Mouse (Mus musculus): ENCODE data around the gene Sectm1a.
"Not testable (repeated sequence)": the region's sequence is repeated elsewhere in the genome, so short reads cannot be mapped to it uniquely, and the experiment has no call there.

The Sectm1a gene

DNA sequence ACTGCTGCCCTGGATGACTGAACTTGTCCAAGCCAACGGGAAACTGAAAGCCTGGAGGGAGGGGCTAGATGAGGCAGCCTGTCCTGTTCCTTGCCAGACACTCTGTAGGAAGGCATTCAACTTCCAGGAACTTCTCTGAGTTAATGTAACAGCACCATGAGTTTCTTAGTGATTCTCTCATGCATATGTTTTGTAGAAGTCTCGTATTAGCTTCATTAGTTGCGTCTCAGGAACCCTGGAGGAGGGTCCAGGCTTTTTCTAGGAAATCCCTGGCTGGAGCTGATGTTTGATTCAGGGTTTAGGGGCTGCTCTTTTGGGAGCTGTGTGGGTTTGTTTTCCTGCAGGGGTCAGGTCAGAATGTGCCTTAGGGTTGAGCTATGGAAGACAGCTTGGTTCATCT lies at the start of gene Sectm1a:
Sectm1a (minus strand) TSS at position 101 of the 400 bp plus-strand sequence.
- DNase-seq (ENCODE audit: extremely low read depth, low read depth), result no peak

- DNase-seq (ENCODE audit: extremely low read depth, low read depth), result no peak
These were observed 48.6 kb upstream of the Sectm1a start for GRCm38 (mm10) chr11:121129616-121130015.

GRCm38 (mm10) chr11:121127441-121127840 lies 46.4 kb upstream of the Sectm1a start:
- DNase-seq (ENCODE audit: extremely low read depth, low read depth), result no peak

GRCm38 (mm10) chr11:121126395-121126794 lies 45.4 kb upstream of the Sectm1a start:
- peak; percentile 57 for DNase-seq (ENCODE audit: extremely low read depth, low read depth)

- DNase-seq (ENCODE audit: extremely low read depth, low read depth), result no peak
These were observed 44.6 kb upstream of the Sectm1a start for GRCm38 (mm10) chr11:121125522-121126172.

DNA sequence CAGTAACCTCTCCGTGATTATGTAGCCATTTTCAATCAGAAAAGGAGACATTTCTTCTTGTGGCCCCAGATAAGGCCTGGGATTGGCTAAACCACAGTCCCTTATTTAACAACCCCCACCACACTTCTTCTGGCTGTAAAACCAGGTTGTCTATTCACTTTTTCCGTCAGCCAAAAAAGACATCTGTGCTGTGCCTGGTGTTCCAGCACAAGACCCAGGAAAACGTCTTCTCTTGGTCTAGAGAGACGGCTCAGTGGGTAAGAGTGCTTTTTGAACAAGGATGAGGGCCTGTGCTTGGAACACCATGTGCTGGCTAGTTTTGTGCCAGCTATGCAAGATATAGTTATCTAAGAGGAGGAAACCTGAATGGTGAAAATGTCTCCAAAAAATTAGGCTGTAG lies 42.4 kb upstream of the Sectm1a start:
- DNase-seq (ENCODE audit: extremely low read depth, low read depth), result no peak

- no peak for DNase-seq (ENCODE audit: extremely low read depth, low read depth)
These were observed 41.1 kb upstream of the Sectm1a start for GRCm38 (mm10) chr11:121122024-121122670.

- DNase-seq (ENCODE audit: extremely low read depth, low read depth), result no peak
These were observed 40.1 kb upstream of the Sectm1a start for GRCm38 (mm10) chr11:121121151-121121550.

DNA sequence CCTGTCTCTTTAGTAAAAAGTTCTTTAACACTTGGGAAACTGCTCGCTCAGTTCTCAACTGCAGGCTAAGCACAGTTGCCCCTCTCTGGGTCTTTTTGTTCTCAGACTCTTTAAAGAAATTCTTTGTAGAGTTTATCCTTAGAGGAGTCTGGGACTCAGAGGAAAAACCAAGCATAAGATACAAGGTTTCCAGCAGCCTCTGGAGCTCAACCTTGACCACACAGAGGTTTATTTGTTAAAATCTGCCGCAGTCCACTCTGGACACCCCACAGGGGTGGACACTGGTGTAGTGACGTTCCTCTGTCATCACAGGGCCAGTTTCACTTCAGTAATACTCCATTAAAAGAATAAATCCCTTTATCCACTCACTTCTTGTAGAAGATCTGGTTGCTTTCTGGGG lies 37.6 kb upstream of the Sectm1a start, which contains the start of gene Tex19.2:
Tex19.2 (minus strand) TSS at position 101 of the 400 bp plus-strand sequence.
- no peak for DNase-seq (ENCODE audit: extremely low read depth, low read depth)

DNA sequence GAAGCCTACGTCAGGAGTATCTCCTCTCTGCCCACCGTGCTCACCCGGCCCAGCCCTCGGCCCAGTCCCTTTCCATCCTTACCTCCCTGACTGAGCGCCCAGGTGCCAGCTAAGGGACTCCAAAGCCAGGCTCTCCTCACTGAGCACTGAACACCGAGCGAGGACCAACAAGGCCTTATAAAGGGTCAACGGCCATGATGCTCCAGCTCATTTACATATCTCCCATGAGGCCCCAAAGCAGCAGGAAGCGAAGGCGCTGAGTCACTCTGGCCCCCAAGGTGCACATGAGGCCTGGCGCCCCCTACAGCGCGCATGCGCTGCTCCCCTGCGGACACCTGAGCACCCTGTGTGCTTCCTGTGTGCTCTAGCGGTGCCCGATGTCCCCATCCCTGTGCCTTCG lies 37.1 kb upstream of the Sectm1a start:
- peak; percentile 79 for DNase-seq (ENCODE audit: extremely low read depth, low read depth)

DNA sequence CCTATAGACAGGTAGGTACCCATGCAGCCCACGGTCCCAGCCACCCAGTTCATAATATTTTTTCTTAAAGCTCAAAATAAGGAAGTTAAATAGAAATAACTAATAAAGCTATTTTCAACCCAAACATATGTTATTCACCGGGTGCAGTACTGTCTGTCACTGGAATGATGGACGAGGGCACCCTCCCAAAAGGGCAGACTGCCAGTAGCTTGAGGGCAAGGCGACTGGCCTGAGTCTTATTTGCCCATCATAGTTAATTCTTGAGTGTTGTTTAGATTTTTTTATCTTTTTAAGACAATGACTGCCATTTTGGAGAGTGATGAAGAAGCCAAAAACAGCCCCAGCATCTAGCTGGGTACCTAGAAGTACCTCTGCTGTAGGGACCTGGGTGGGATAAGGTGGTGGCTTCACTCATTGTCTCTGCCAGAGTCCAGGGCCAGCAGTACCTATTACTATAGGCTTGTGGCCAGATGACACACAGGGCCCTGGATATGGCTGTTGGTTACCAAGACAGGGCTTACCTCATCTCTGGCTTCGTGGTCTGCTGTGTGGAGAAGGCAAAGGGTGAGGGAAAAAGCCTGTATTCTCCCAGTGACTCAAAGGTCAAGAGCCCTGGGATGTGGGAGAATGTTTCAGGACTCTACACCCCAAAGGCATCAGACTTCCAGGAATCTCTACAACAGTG lies 31.2 kb upstream of the Sectm1a start:
- no peak for DNase-seq (ENCODE audit: extremely low read depth, low read depth)

- DNase-seq (ENCODE audit: extremely low read depth, low read depth), result no peak
These were observed 30.6 kb upstream of the Sectm1a start for GRCm38 (mm10) chr11:121111601-121112000.

DNA sequence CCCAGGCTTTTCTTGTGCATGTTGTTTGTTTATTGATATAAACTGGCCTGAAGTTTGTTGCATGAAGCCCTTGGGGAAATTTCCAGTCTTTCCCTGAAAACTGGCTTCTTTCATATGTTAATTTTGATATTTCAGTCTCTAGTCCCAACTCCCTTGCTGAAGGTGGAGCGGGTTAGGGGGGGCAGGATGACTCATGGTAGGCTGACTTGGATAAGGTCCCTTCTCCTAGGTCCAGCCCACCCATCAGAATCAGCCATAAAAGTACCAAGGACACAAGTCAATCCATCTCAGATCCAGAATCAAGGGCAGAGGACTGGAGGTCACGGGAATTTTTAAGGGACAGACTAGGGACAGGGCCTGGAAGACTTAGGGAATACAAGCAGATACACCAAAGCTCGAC lies 30.0 kb upstream of the Sectm1a start:
- no peak for DNase-seq (ENCODE audit: extremely low read depth, low read depth)

GRCm38 (mm10) chr11:121109986-121110385 lies 29.0 kb upstream of the Sectm1a start:
- peak; percentile 85 for DNase-seq (ENCODE audit: extremely low read depth, low read depth)

GRCm38 (mm10) chr11:121108061-121108460 lies 27.0 kb upstream of the Sectm1a start:
- no peak for DNase-seq (ENCODE audit: extremely low read depth, low read depth)

DNA sequence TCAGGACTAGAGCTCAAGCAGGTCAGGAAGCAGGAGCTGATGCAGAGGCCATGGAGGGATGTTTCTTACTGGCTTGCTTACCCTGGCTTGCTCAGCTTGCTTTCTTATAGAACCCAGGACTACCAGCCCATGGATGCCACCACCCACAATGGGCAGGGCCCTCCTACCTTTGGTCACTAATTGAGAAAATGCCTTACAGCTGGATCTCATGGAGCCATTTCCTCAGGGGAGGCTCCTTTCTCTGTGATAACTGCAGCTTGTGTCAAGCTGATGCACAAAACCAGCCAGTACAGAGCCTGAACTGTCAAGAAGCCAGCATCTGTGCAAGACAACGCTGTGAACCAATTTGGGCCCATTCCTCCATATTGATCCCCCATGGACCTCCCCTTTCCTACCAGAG lies 26.2 kb upstream of the Sectm1a start:
- not testable (repeated sequence) for DNase-seq (ENCODE audit: extremely low read depth, low read depth)

DNA sequence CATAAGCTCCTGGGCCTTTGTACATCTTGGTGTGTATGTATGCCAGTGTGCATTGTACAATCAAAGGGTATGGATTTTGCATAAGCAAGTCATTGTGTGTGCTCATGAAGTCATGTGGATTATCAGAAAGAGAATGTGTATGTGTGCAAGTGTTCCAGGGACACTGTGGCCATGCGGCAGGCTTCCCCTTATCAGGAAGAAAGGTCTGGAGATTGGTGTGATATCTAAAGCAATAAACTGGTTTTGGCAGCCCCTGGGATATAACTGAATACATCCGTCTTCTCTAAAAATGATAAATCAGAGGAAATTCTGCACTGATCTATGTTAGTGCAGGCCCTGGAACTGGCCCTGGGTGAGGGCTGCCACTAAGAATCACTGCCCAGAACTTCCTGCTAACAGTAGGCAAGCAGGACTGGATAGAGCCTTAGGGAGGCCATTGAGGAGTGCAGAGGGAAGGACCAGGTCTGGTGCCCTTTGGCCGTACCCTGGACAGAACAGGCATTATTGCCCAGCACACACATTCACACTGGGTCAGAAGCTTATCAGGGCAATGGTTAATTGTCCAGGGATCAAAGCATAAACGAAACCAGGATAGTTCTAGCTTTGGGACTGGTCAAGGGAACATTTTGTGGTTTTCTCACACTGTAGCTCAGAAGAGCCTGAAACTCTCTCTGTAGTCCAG lies 20.2 kb upstream of the Sectm1a start:
- no peak for DNase-seq (ENCODE audit: extremely low read depth, low read depth)

- DNase-seq (ENCODE audit: extremely low read depth, low read depth), result no peak
These were observed 19.7 kb upstream of the Sectm1a start for GRCm38 (mm10) chr11:121100692-121101091.

DNA sequence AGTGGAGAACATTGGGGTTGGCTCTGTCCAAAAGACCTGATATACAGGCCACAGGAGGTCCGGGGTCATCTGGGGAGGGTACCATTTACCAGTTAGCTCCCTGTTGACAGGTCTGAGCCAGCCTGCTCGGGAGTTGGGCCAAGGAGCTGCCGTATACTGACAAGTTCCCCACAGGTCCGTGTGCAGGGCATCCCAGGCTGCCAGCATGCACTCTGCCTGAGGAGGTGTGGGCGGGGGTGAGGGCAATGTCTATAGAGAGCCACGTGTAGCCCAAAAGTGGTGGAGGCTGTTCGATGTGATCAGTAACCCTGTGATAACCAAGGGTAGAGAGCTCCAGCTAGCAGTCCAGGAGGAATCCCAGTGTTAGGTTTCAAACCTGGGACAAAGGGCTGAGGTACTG lies 18.7 kb upstream of the Sectm1a start:
- no peak for DNase-seq (ENCODE audit: extremely low read depth, low read depth)

DNA sequence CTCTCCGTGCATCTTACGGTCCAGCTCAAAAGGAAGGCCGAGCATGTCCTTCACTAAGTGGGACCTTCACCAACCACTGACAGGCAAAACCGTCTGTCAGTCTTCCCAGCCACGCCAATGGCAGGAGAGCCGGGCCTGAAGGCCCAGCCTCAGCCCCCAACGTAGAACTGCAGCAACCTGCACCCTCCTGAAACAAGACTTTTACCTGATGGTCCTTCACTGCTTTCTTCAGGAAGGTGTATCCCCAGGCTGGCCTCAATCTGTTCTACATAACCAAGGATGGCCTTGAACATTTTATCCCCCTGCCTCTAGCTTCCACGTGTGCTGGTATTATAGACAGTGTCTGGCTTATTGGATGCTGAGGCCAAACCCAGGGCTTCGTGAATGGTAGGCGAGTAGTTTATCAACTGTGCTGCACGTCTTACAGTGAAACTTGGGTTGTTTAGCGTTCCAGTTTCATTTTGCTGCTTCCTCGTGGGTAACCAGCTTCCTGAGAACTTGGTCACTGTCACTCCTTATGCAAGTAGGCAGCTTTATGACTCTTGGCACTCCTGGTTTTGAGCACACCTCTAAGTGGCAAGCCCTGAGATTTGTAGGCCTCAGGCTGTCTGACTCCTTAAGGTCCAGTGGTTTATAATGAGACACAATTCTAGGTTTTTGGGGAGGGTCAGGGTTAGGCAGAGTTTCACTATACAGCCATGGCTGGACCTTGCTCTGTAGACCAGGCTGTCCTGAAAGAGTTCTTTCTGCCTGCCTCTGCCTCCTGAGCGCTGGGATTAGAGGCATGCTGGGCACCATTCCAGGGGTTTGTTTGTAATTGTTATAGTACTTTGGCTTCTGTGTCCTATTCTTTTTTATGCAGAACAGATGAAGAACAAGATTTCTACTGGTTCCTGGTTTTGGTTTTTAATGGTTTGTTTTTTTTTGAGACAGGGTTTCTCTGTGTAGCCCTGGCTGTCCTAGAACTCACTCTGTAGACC lies 11.9 kb upstream of the Sectm1a start:
- DNase-seq (ENCODE audit: extremely low read depth, low read depth), result no peak

DNA sequence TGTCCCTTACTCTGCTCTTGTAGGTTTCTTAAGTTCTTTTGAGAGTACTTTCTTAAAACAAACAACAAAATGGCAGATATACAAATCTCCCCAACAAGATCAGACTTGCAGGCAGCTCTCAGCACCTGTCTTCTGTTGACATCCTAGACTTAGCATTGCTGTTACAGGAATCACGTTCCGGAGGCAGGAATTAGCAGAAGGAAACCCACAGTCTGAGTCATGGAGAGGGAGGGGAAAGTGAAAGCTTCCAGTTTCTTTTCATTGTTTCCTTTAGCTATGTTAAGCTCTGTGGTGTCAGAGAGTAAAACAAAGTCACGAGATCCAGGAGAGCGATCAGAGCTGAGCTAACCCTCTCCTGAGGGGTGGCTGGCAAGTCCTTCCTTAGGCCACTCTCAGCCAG lies 9.9 kb upstream of the Sectm1a start:
- DNase-seq (ENCODE audit: extremely low read depth, low read depth), result no peak

Data from MEL-GATA-1-ER (cell line).